Mouse (Mus musculus): ENCODE measurements around the gene Asb4.

DNA sequence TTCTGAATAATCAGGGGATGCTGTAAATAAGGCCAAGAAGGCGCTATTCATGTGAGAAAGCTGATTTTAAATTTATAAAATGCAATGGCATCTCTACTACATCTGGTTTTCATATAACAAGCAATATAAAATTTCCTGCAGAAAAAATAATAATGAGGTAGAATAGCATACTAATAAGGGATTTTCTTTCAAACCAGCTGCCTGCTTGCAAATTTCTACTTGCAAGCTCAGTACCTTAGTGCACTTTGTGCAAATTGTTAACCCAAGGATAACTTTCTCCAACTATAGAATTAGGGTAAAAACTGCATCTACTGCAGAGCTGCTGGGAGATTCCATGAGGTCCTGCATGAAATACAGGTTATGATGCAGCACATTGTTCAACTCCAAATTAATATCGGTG, 38.3 kb downstream of the Asb4 start:
- TF ChIP-seq POLR2A (IDR thresholded peaks at IDR 0.05; ENCODE audit: borderline replicate concordance, extremely low read depth, low read depth, low read length): no peak
- TF ChIP-seq CTCF (IDR thresholded peaks at IDR 0.05; ENCODE audit: insufficient read depth, low read length): no peak
